Mouse (Mus musculus) MEL (cell line): Measurements from ENCODE around the gene Slc18a2. TPM values are rescaled to one million over a fixed set of nuclear protein-coding genes. Genes with fewer than 3 reads are reported as not detected.
A peak's percentile ranks its signal among the peaks of the same experiment; 100 is the strongest.

Experiments used
- DNase-seq: peaks from one replicate; pipeline ENCODE4 v3.0.0; 2011; ENCODE audit warnings: low read depth, low spot score
- H3K27ac ChIP-seq: 2 replicates; pipeline ENCODE4 v1.5.1; 2012; ENCODE audit warnings: low read depth, mild to moderate bottlenecking, control low read depth, low read length, moderate library complexity; ENCODE audit not compliant: control insufficient read depth
- H3K27me3 ChIP-seq, 2 experiments: fragments of 150-350 bp in 1 of 2; sonication (generic) in 1 of 2; 2 replicates each; pipeline ENCODE4 v1.6.1; 2012; ENCODE audit warnings: low read length in 2 of 2, mild to moderate bottlenecking in 2 of 2, improper control_type of control experiment in 1 of 2, moderate library complexity in 1 of 2; ENCODE audit not compliant: insufficient read depth in 2 of 2, control insufficient read depth in 1 of 2
- H3K36me3 ChIP-seq, 2 experiments: 2 replicates each; pipeline ENCODE4 v1.6.1; 2012 to 2014; ENCODE audit warnings: low read length in 2 of 2, improper control_type of control experiment in 1 of 2, inconsistent platforms in 1 of 2, mild to moderate bottlenecking in 1 of 2; ENCODE audit not compliant: insufficient read depth in 2 of 2, control insufficient read depth in 1 of 2
- H3K4me1 ChIP-seq, 2 experiments: fragments of 150-350 bp in 1 of 2; sonication (generic) in 1 of 2; 2 replicates each; pipeline ENCODE4 v1.6.1; 2012; ENCODE audit warnings: low read length in 2 of 2, improper control_type of control experiment in 1 of 2, mild to moderate bottlenecking in 1 of 2; ENCODE audit not compliant: insufficient read depth in 2 of 2, control insufficient read depth in 1 of 2
- H3K4me3 ChIP-seq, 2 experiments: fragments of 150-350 bp in 1 of 2; sonication (generic) in 1 of 2; 2 replicates each; pipeline ENCODE4 v1.5.1; 2012; ENCODE audit warnings: low read depth in 2 of 2, low read length in 2 of 2, mild to moderate bottlenecking in 2 of 2, moderate library complexity in 2 of 2, control low read depth in 1 of 2, improper control_type of control experiment in 1 of 2; ENCODE audit not compliant: control insufficient read depth in 1 of 2, insufficient read depth in 1 of 2
- H3K79me2 ChIP-seq: 2 replicates; pipeline ENCODE4 v1.6.1; 2012; ENCODE audit warnings: mild to moderate bottlenecking, low read length, moderate library complexity; ENCODE audit not compliant: control insufficient read depth, poor library complexity, insufficient read depth
- H3K9ac ChIP-seq: 2 replicates; pipeline ENCODE4 v1.6.1; 2012; ENCODE audit warnings: low read depth, mild to moderate bottlenecking, control low read depth, low read length, moderate library complexity; ENCODE audit not compliant: control insufficient read depth, poor library complexity, severe bottlenecking
- H3K9me3 ChIP-seq: fragments of 150-350 bp; sonication (generic); replicated peaks from 2 replicates; pipeline ENCODE4 v1.6.1; 2012; ENCODE audit warnings: mild to moderate bottlenecking, low read length, improper control_type of control experiment, moderate library complexity; ENCODE audit not compliant: insufficient read depth
- BHLHE40 ChIP-seq: IDR thresholded peaks from 2 replicates; pipeline ENCODE4 v1.6.1; 2012; ENCODE audit warnings: low read depth, mild to moderate bottlenecking, inconsistent platforms, low read length, improper control_type of control experiment, borderline replicate concordance
- CHD2 ChIP-seq: IDR thresholded peaks from 2 replicates; pipeline ENCODE4 v1.6.1; 2011; ENCODE audit warnings: low read length, improper control_type of control experiment
- E2F4 ChIP-seq: IDR thresholded peaks from 2 replicates; pipeline ENCODE4 v1.6.1; 2011; ENCODE audit warnings: low read depth, low read length, improper control_type of control experiment, borderline replicate concordance
- EP300 ChIP-seq, 2 experiments: IDR thresholded peaks; 2 replicates each; pipeline ENCODE4 v1.6.1; 2011; ENCODE audit warnings: improper control_type of control experiment in 2 of 2, low read length in 2 of 2, low read depth in 1 of 2, mild to moderate bottlenecking in 1 of 2
- ETS1 ChIP-seq: IDR thresholded peaks from 2 replicates; pipeline ENCODE4 v1.6.1; 2012; ENCODE audit warnings: low read depth, mild to moderate bottlenecking, inconsistent platforms, low read length, improper control_type of control experiment, moderate library complexity
- GATA1 ChIP-seq: IDR thresholded peaks from 2 replicates; pipeline ENCODE4 v1.6.1; 2011; ENCODE audit warnings: low read depth, low read length, improper control_type of control experiment
- HCFC1 ChIP-seq: IDR thresholded peaks from 2 replicates; pipeline ENCODE4 v1.6.1; 2012; ENCODE audit warnings: low read depth, mild to moderate bottlenecking, inconsistent platforms, low read length, improper control_type of control experiment, moderate library complexity
- MAX ChIP-seq: IDR thresholded peaks from 2 replicates; pipeline ENCODE4 v1.6.1; 2011; ENCODE audit warnings: low read length, improper control_type of control experiment
- MAZ ChIP-seq: IDR thresholded peaks from 2 replicates; pipeline ENCODE4 v1.6.1; 2012; ENCODE audit warnings: low read depth, mild to moderate bottlenecking, inconsistent platforms, low read length, improper control_type of control experiment
- MXI1 ChIP-seq: IDR thresholded peaks from 2 replicates; pipeline ENCODE4 v1.6.1; 2011; ENCODE audit warnings: mild to moderate bottlenecking, low read depth, low read length, improper control_type of control experiment
- MYB ChIP-seq: IDR thresholded peaks from 2 replicates; pipeline ENCODE4 v1.6.1; 2011; ENCODE audit warnings: mild to moderate bottlenecking, low read depth, low read length, improper control_type of control experiment
- NELFE ChIP-seq: IDR thresholded peaks from 2 replicates; pipeline ENCODE4 v1.6.1; 2011; ENCODE audit warnings: low read depth, low read length, improper control_type of control experiment
- NRF1 ChIP-seq: IDR thresholded peaks from 2 replicates; pipeline ENCODE4 v1.6.1; 2014; ENCODE audit warnings: low read depth, mild to moderate bottlenecking, inconsistent platforms, low read length, improper control_type of control experiment, moderate library complexity; ENCODE audit not compliant: poor library complexity, insufficient read depth, severe bottlenecking
- RCOR1 ChIP-seq: IDR thresholded peaks from 2 replicates; pipeline ENCODE4 v1.6.1; 2012; ENCODE audit warnings: low read depth, mild to moderate bottlenecking, inconsistent platforms, low read length, improper control_type of control experiment
- SMC3 ChIP-seq: IDR thresholded peaks from 2 replicates; pipeline ENCODE4 v1.6.1; 2011; ENCODE audit warnings: low read depth, low read length, improper control_type of control experiment
- TAL1 ChIP-seq: IDR thresholded peaks from 2 replicates; pipeline ENCODE4 v1.6.1; 2012; ENCODE audit warnings: mild to moderate bottlenecking, inconsistent platforms, low read length, moderate library complexity, mixed read lengths
- TCF12 ChIP-seq: IDR thresholded peaks from 2 replicates; pipeline ENCODE4 v1.6.1; 2014; ENCODE audit warnings: low read depth, mild to moderate bottlenecking, inconsistent platforms, low read length, improper control_type of control experiment, moderate library complexity
- ZC3H11A ChIP-seq: IDR thresholded peaks from 2 replicates; pipeline ENCODE4 v1.6.1; 2012; ENCODE audit warnings: low read depth, mild to moderate bottlenecking, inconsistent platforms, low read length, improper control_type of control experiment
- ZKSCAN1 ChIP-seq: IDR thresholded peaks from 2 replicates; pipeline ENCODE4 v1.6.1; 2012; ENCODE audit warnings: low read depth, mild to moderate bottlenecking, inconsistent platforms, low read length, improper control_type of control experiment, moderate library complexity
- ZMIZ1 ChIP-seq: IDR thresholded peaks from 2 replicates; pipeline ENCODE4 v1.6.1; 2012; ENCODE audit warnings: low read depth, mild to moderate bottlenecking, inconsistent platforms, low read length, improper control_type of control experiment, moderate library complexity
- polyA plus RNA-seq, 2 experiments: library from polyadenylated mRNA; stranded (reverse) in 1 of 2; unstranded in 1 of 2; fragments of >175 nt in 1 of 2; fragments of >200 nt in 1 of 2; gene quantifications; 2 replicates each; pipeline versions ENCODE4 v1.2.1 to v1.2.4; 2012; ENCODE audit warnings: low replicate concordance in 2 of 2, low read depth in 1 of 2; ENCODE audit not compliant: insufficient read length in 2 of 2, insufficient read depth in 1 of 2, missing spikeins in 1 of 2
- total RNA-seq: library from RNA; depleted of rRNA; stranded (reverse); fragments of 300-350 nt; gene quantifications from 2 replicates; pipeline ENCODE4 v1.2.3, GENCODE M21; 2012

Slc18a2 gene
- total and polyA plus RNA-seq, 3 experiments: 1.5 to 4.2 TPM; not detected in 1

- peak; percentile 40 for DNase-seq
- H3K36me3 ChIP-seq: peaks cover 0 to 12% of the 10 kb centered on the region in 2 experiments; a peak in 2 of 4 replicates
- no peak overlapping the region for H3K9ac ChIP-seq
- H3K27me3 ChIP-seq: no peaks in the 10 kb centered on the region
- H3K27ac ChIP-seq: peak overlapping the region; percentile 2; the same call in 1 of the 2 replicates
- peaks cover 9 to 13% of the 10 kb centered on the region in 2 experiments for H3K4me1 ChIP-seq
- H3K79me2 ChIP-seq: no peaks in the 10 kb centered on the region
- no peaks in the 10 kb centered on the region for H3K9me3 ChIP-seq
- no peak for TF ChIP-seq E2F4
- TF ChIP-seq TCF12: peak; percentile 24; the same call in 1 of the 2 replicates
- 0 out of 2 replicates have a peak, but pooled peaks have one; percentile 20 for TF ChIP-seq ETS1
- TF ChIP-seq GATA1: peak; percentile 71
- TF ChIP-seq MAX: no peak
- TF ChIP-seq EP300 (IDR thresholded peaks at IDR 0.05; ENCODE audit: low read depth in 1 of 2, low read length in 2 of 2): peak; percentile 11 to 51; a peak in 1 of 4 replicates
- TF ChIP-seq HCFC1: peak; percentile 51; the same call in 1 of the 2 replicates
- no peak overlapping the region for H3K4me3 ChIP-seq
Measured at GRCm38 (mm10) chr19:59248553-59249286, 12.0 kb upstream of the Slc18a2 start.

- Histone ChIP-seq H3K36me3 (peaks cover 0 to 12% of the 10 kb centered on the region in 2 experiments; a peak in 2 of 4 replicates), H3K79me2 (no peaks in the 10 kb centered on the region), H3K27ac (no peak overlapping the region), H3K9ac (no peak overlapping the region), H3K27me3 (no peaks in the 10 kb centered on the region; a peak in 1 of 4 replicates)
- TF ChIP-seq MYB (no peak), MAX (no peak), MAZ (no peak), RCOR1 (no peak), ZC3H11A (no peak), ZMIZ1 (no peak), NRF1 (no peak), MXI1 (no peak), GATA1 (no peak), ZKSCAN1 (no peak), BHLHE40 (no peak), NELFE (no peak), TAL1 (no peak), SMC3 (no peak), CHD2 (no peak)
- TF ChIP-seq, all 39 proteins: peak for 0
- no peaks in the 10 kb centered on the region for H3K9me3 ChIP-seq
- H3K4me3 ChIP-seq: no peak overlapping the region
- peaks cover 9 to 13% of the 10 kb centered on the region in 2 experiments for H3K4me1 ChIP-seq
- no peak for DNase-seq
Measured at GRCm38 (mm10) chr19:59252651-59253050, 8.0 kb upstream of the Slc18a2 start.
